Mouse (Mus musculus) bone marrow macrophage, adult 2 months (primary cell): ENCODE data around the gene Arg2.

Experiments used
- CTCF ChIP-seq: IDR thresholded peaks from 2 replicates; pipeline ENCODE4 v1.5.1; 2012; ENCODE audit warnings: low read depth, mild to moderate bottlenecking, low read length, moderate library complexity
- POLR2A ChIP-seq: IDR thresholded peaks from 2 replicates; pipeline ENCODE4 v1.6.1; 2012; ENCODE audit warnings: mild to moderate bottlenecking, low read depth, low read length, borderline replicate concordance

GRCm38 (mm10) chr12:79172019-79172941 is 41.7 kb downstream of the Arg2 start, which contains the start of gene Vti1b:
- no peak for TF ChIP-seq CTCF
- TF ChIP-seq POLR2A, result no peak
